Mouse (Mus musculus): ENCODE results near the gene Nop56.

The Nop56 gene

GRCm38 (mm10) chr2:130295331-130296133, 21.3 kb downstream of the Nop56 start:
- DNase-seq (ENCODE audit: low spot score) = peak; percentile 41

GRCm38 (mm10) chr2:130296134-130296745, 22.0 kb downstream of the Nop56 start:
- no peak for DNase-seq (ENCODE audit: low spot score)

- DNase-seq (ENCODE audit: low spot score) = no peak
These were observed 23.4 kb downstream of the Nop56 start for GRCm38 (mm10) chr2:130297580-130297979.

GRCm38 (mm10) chr2:130303014-130303413, 28.8 kb downstream of the Nop56 start:
- DNase-seq (ENCODE audit: low spot score) = no peak

- no peak for DNase-seq (ENCODE audit: low spot score)
These were observed 52.8 kb downstream of the Nop56 start for GRCm38 (mm10) chr2:130327057-130327456.

Measured in ovary, postnatal 10 days (tissue).